Mouse (Mus musculus) T-helper 17 cell (primary cell): ENCODE data around the gene Rsrc2.
"Not testable (repeated sequence)": the region's sequence is repeated elsewhere in the genome, so short reads cannot be mapped to it uniquely, and the experiment has no call there.

Experiments
- in situ Hi-C, 2 experiments: fragments of 300-600 bp; cut with MboI, MseI; formaldehyde crosslinking; loops; 1 replicate in 1 of 2; 2 replicates in 1 of 2; pipeline ENCODE4 v1.15.1; 2025; ENCODE audit warnings: high pct_unique_total_duplicates in 2 of 2

The Rsrc2 gene

GRCm38 (mm10) chr5:123749065-123750064, at the start of gene Rsrc2, which contains the start of gene Kntc1:
TSS of gene Rsrc2 (minus strand) at chr5:123749414.
TSS of gene Kntc1 (plus strand) at chr5:123749716.
- in situ Hi-C loops = loop anchor here (25.0 kb wide), 2 partner anchors 1287 to 1312 kb away; no protein-coding TSS in a partner anchor

DNA sequence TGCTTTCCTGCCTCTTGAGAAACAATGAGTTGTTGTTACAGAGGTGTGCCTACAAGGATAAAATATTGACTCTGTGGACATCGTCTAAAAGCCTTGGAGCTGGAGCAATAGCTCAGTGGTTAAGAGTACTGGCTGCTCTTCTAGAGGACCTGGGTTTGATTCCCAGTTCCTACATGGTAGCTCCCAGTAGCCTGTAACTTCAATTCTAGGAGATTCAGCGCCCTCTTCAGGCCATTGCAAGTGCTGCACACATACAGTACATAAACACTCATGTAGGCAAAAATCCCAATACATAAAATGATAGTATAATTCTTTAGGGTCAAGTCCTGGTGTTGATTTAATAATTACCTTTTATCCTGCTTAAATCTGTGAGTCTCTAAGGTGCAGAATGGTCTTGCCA, 43.9 kb upstream of the Rsrc2 start:
- in situ Hi-C loops = no loop called here

- in situ Hi-C loops = no loop called here
Observed at GRCm38 (mm10) chr5:123788976-123789375, 39.8 kb upstream of the Rsrc2 start.

- in situ Hi-C loops = no loop called here
Observed at GRCm38 (mm10) chr5:123781864-123782263, 32.6 kb upstream of the Rsrc2 start.

DNA sequence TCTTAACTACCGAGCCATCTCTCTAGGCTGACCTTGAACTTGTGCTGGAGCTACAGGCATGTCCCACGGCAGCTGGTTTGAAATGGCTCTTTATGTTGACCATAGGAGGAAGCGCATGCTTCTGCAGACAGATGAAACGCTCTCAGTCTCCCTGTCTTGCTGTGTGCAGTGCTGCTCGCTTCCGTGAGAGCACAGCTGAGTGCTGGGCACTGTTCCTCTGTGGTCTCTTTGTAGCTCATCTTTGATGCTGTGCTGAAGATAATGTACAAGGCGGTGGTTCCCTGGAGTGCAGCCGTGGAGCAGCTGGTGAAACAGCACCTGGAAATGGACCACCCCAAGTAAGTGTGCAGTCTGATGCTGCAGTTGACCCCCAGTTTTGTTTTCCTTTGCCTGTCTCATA, 31.5 kb upstream of the Rsrc2 start:
- in situ Hi-C loops = no loop called here

DNA sequence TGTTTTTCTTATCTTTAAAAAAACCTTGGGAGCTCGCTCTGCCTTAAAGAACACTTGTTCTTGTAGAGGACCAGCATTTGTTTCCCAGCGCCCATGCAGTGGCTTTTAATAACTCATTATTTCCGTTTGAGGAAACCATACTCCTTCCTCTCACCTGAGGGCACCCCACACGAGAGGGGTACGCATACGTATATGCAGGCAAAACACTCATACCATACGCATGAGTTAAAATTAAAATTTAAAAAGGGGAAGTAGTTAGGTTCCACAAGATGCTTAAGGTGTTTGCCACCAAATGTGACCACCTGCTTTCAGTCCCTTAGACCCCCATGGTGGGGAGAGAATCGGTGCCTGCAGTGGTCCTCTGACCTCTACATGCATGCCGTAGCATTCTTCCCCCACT, 24.2 kb upstream of the Rsrc2 start:
- in situ Hi-C loops = loop anchor here (10.0 to 25.0 kb wide), 3 partner anchors 611 to 1336 kb away; no protein-coding TSS in a partner anchor

DNA sequence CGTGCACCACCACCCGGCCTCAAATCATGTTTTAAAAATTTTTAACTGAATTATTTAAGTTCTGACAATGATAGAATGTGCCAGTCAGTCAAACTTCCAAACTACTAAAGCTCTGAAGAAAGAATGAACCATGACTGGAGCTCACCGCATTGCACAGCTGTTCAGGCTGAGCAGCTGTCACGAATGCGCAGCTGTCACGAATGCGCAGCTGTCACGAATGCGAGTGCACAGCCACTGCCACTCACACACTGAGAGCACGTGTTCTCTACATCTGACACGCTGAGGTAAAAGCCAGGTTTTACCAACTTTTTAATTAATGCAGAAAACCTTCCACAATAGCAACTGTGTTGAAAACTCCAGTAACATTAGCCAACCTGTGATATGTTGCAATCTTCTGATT, 17.2 kb upstream of the Rsrc2 start:
- in situ Hi-C loops = loop anchor here (25.0 kb wide), 2 partner anchors 1304 to 1329 kb away; no protein-coding TSS in a partner anchor

DNA sequence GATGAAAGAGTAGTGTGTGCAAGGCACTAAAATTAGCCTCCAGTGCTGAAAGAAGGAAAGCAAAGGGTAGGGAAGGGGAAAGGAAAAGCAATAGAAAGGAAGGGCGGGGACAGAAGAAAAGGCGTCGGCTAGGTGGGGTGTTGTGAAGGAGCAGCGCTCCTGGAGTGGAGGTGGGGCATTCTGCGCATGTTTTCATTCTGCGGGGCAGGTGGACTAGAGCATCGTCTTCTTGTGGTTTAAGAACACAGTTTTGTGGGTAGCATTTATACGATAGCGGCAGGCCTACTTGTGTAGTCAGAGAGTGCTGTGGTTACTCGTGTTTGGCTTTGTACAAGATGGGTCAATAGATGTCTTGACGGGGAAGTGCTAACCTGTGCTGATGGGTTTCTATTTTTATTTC, 16.3 kb upstream of the Rsrc2 start:
- in situ Hi-C loops = loop anchor here (25.0 kb wide), 2 partner anchors 1303 to 1328 kb away; no protein-coding TSS in a partner anchor

- in situ Hi-C loops = no loop called here
Observed at GRCm38 (mm10) chr5:123748339-123749064, 712 bp downstream of the Rsrc2 start.

- in situ Hi-C loops = no loop called here
Observed at GRCm38 (mm10) chr5:123747604-123748003, 1.6 kb downstream of the Rsrc2 start.

GRCm38 (mm10) chr5:123746253-123746652, 3.0 kb downstream of the Rsrc2 start:
- in situ Hi-C loops = no loop called here

- in situ Hi-C loops = no loop called here
Observed at GRCm38 (mm10) chr5:123744358-123744757, 4.9 kb downstream of the Rsrc2 start.

DNA sequence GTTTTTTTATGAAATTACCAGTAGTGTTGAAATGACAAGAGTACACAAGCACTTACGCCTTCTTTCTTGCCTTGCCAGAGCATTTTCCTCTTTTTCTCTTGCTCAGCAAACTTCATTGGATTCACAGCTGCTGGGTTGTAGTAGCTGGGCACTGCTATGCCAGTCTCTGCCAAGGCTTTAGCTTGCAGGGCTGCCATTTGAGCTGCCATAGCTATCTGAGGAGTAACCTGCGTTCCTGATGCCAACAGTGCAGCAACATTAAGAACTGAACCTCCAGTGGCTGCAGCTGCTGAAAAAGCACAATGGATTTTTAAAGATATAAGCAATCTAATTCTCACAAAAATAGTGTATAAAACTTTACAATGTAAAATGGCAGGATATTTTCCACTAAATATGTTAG, 18.2 kb downstream of the Rsrc2 start:
- in situ Hi-C loops = no loop called here

DNA sequence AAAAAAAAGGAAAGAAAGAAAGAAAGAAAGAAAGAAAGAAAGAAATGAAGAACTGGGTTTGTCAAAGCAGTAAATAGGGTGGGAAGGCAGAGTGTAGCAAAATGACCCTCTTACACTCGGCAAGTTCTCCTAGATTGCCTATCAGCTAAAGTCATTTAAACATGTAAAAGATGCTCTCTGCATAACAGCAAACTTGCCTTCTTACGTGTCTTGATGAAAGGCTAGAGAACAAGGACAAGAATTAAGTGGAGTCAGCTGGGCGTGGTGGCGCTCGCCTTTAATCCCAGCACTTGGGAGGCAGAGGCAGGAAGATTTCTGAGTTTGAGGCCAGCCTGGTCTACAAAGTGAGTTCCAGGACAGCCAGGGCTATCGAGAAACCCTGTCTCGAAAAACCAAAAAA, 25.4 kb downstream of the Rsrc2 start:
- in situ Hi-C loops = not testable (repeated sequence)

- in situ Hi-C loops = no loop called here
Observed at GRCm38 (mm10) chr5:123720328-123721311, 28.6 kb downstream of the Rsrc2 start, which contains the start of gene Zcchc8. TSS of gene Zcchc8 (minus strand) at chr5:123721100.

DNA sequence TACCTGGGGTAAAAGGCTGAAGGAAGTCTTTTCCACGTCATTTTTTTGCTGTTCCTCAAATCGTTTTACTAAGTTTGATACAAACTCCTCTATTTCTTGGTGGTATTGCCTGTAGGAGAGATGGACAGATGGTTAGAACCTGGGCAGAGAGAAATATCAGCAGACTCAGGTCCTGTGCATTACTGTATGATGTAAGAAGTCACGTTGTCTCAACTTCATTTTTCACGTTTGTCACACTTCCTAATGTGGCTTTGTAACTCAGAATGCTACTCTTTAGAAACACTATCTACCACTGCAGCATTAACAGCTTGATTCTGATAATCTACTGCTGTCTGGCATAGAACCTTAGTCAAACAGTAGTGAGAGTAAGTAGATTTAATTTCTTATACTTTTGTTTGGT, 34.6 kb downstream of the Rsrc2 start:
- in situ Hi-C loops = no loop called here

DNA sequence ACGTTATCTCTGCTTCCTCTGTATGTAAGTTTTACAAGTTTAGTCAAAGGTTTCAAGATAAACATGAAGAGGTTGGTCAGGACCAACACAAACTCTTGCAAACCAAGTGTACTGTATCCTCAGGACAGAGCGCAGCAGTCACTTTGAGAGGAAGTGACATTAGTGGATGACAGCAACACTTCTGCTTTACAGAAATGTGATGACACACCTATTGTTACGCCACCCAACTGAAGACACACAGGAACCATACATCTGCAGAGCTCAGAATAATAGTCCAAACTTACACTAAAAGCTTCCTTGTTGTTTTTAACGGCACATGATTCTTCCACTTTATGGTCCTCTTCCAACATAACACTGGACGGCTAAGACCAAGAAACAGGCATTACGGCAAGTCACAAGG, 35.4 kb downstream of the Rsrc2 start:
- in situ Hi-C loops = no loop called here

DNA sequence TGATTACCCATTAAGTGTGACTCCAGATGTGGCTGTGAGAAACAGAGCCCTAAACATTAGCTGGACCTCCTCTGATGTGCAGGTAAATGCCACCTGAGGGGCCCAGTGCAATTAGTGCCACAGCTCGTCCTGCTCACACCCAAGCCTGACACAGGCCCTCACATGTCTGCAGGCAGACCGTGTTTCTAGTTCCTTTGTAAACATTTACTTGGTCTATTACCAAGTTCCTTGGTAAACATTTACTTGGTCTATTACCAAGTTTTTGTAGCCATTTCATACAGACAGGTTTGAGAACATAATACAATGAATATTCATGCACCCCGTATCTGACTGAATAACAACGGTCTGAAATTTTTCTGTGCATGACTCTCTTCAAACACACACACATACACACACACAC, 39.6 kb downstream of the Rsrc2 start:
- in situ Hi-C loops = no loop called here

GRCm38 (mm10) chr5:123708598-123708997, 40.6 kb downstream of the Rsrc2 start:
- in situ Hi-C loops = no loop called here

GRCm38 (mm10) chr5:123700625-123701024, 48.6 kb downstream of the Rsrc2 start:
- in situ Hi-C loops = loop anchor here (5.0 kb wide), 2 partner anchors 48 to 73 kb away; no protein-coding TSS in a partner anchor

GRCm38 (mm10) chr5:123699198-123699597, 50.0 kb downstream of the Rsrc2 start:
- in situ Hi-C loops = no loop called here
